Mouse (Mus musculus): ENCODE measurements around the gene Mr1. TPM values are rescaled to one million over a fixed set of nuclear protein-coding genes. Genes with fewer than 3 reads are reported as not detected.

Mr1 gene
- polyA plus RNA-seq, 2 experiments = 0.37 to 0.52 TPM

GRCm38 (mm10) chr1:155097354-155097753 lies 49.3 kb downstream of the Mr1 start:
- DNase-seq (ENCODE audit: low read depth in 3 of 3, low spot score in 3 of 3) (peak; percentile 82 to 87 (median 85)), ATAC-seq (ENCODE audit: insufficient read depth) (peak; percentile 47)
- Histone ChIP-seq H3K4me2 (ENCODE audit: low read depth) (peak overlapping the region; percentile 89), H3K4me3 (ENCODE audit: insufficient read depth in 1 of 2, low read depth in 2 of 2, low read length in 2 of 2) (peak overlapping the region; percentile 86 to 98), H3K9me3 (ENCODE audit: control insufficient read depth, low read length) (no peaks in the 10 kb centered on the region), H3K36me3 (replicated peaks; ENCODE audit: control insufficient read depth, insufficient read depth, low read depth) (no peaks in the 10 kb centered on the region; the same call in 1 of the 2 replicates), H3K27me3 (ENCODE audit: control insufficient read depth, insufficient read depth, low read length) (no peaks in the 10 kb centered on the region), H3K27ac (peak overlapping the region; percentile 96), H3K4me1 (replicated peaks; ENCODE audit: control insufficient read depth in 2 of 2, insufficient read depth in 2 of 2, low read length in 1 of 2) (peaks cover 17% of the 10 kb centered on the region in 2 experiments), H3K9ac (replicated peaks) (peak overlapping the region; percentile 95)
- TF ChIP-seq EP300 (IDR thresholded peaks at IDR 0.05; ENCODE audit: low read depth) (peak; percentile 75), CTCF (IDR thresholded peaks at IDR 0.05; ENCODE audit: low read depth) (no peak)
- WGBS (ENCODE audit: insufficient replicate concordance) = 4% methylated on average over 6 of the region's 6 CpGs

DNA sequence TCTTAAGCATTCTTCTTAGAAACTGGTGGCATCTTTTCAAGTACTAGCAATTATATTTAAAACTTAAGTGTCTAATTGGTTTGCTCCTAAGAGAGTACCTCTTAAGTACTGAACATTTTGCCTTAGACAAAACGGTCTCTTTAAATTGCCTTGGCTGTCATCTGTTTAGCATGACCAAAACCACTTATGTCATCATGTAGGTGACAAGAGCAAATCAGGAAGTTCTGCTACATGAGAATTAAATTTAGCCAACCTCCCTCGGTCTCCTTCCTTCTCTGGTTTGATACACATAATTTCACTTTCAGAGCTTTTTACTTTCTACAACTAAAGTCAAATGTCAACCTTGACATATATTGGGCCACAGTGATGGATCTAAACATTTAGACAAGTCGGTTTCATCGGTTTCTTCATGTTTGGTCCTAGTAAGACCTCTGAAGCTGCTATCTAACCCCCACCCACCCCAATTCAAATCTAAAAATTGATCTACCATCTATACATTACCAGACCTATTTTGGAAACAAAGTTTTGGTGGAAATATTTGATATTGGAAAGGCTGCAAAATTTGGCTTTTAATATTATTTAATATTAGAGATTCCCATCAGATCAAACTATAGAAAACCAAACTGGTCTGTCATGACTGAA lies 49.9 kb downstream of the Mr1 start:
- no peak for ATAC-seq (ENCODE audit: insufficient read depth)
- Histone ChIP-seq H3K9me3 (ENCODE audit: control insufficient read depth, low read length) (no peaks in the 10 kb centered on the region), H3K27me3 (ENCODE audit: control insufficient read depth, insufficient read depth, low read length) (no peaks in the 10 kb centered on the region), H3K4me3 (ENCODE audit: insufficient read depth in 1 of 2, low read depth in 2 of 2, low read length in 2 of 2) (peak overlapping the region; percentile 86 to 98), H3K36me3 (replicated peaks; ENCODE audit: control insufficient read depth, insufficient read depth, low read depth) (no peaks in the 10 kb centered on the region; the same call in 1 of the 2 replicates), H3K4me1 (replicated peaks; ENCODE audit: control insufficient read depth in 2 of 2, insufficient read depth in 2 of 2, low read length in 1 of 2) (peaks cover 17 to 20% of the 10 kb centered on the region in 2 experiments), H3K9ac (replicated peaks) (peak overlapping the region; percentile 95), H3K4me2 (ENCODE audit: low read depth) (peak overlapping the region; percentile 89), H3K27ac (peak overlapping the region; percentile 96)
- no peak for DNase-seq (ENCODE audit: low read depth in 3 of 3, low spot score in 3 of 3)
- 29% methylated on average over 4 of the region's 4 CpGs for WGBS (ENCODE audit: insufficient replicate concordance)
- TF ChIP-seq CTCF (IDR thresholded peaks at IDR 0.05; ENCODE audit: low read depth) = no peak
- TF ChIP-seq EP300 (IDR thresholded peaks at IDR 0.05; ENCODE audit: low read depth) = no peak

DNA sequence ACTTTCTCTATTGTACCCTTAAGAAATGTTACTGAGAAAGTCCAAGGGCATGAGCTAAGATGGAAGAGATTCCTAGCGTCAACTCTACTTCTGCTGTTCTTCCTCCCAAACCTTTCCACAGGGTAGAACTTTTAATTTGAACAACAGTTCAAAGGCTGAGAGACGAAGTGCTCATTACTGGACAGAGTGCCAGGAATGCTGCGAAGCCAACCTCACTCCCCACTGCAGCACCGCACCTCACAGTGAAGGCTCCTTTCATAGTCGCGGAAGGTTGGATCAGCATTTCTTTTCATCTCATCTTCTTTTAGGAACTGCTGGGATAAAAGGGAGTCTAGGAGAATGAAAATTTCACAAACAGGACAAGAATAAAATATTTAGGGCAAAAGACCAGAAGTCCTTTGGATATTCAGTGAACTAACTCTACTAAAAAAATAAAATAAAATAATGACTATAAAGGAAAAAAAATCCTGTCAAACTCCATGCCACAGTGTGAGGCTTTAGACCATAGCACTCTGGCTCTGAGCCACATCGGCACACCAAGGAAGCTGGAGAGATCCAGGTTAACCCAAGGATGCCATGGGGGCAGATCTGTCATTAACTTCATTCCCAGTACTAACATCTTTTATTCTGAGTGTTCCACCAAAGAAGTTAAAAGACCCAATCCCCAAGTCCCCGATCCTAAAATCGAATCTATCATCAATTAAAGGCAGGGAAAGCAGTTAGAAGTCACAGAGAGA lies 52.5 kb downstream of the Mr1 start:
- Histone ChIP-seq H3K4me1 (replicated peaks; ENCODE audit: control insufficient read depth in 2 of 2, insufficient read depth in 2 of 2, low read length in 1 of 2) (peaks cover 13 to 24% of the 10 kb centered on the region in 2 experiments), H3K27me3 (ENCODE audit: control insufficient read depth, insufficient read depth, low read length) (no peaks in the 10 kb centered on the region), H3K9ac (replicated peaks) (no peak overlapping the region), H3K27ac (no peak overlapping the region), H3K36me3 (replicated peaks; ENCODE audit: control insufficient read depth, insufficient read depth, low read depth) (no peaks in the 10 kb centered on the region; the same call in 1 of the 2 replicates), H3K4me2 (ENCODE audit: low read depth) (no peak overlapping the region), H3K9me3 (ENCODE audit: control insufficient read depth, low read length) (no peaks in the 10 kb centered on the region), H3K4me3 (ENCODE audit: insufficient read depth in 1 of 2, low read depth in 2 of 2, low read length in 2 of 2) (no peak overlapping the region)
- no peak for DNase-seq (ENCODE audit: low read depth in 3 of 3, low spot score in 3 of 3)
- 79% methylated on average over 9 of the region's 9 CpGs for WGBS (ENCODE audit: insufficient replicate concordance)
- ATAC-seq (ENCODE audit: insufficient read depth) = no peak
- TF ChIP-seq EP300 (IDR thresholded peaks at IDR 0.05; ENCODE audit: low read depth) (no peak), CTCF (IDR thresholded peaks at IDR 0.05; ENCODE audit: low read depth) (no peak)

GRCm38 (mm10) chr1:155093145-155093791 lies 53.3 kb downstream of the Mr1 start:
- TF ChIP-seq EP300 (IDR thresholded peaks at IDR 0.05; ENCODE audit: low read depth) (no peak), CTCF (IDR thresholded peaks at IDR 0.05; ENCODE audit: low read depth) (no peak)
- H3K27ac ChIP-seq = no peak overlapping the region
- H3K4me1 ChIP-seq (replicated peaks; ENCODE audit: control insufficient read depth in 2 of 2, insufficient read depth in 2 of 2, low read length in 1 of 2) = peaks cover 13 to 30% of the 10 kb centered on the region in 2 experiments
- no peaks in the 10 kb centered on the region for H3K9me3 ChIP-seq (ENCODE audit: control insufficient read depth, low read length)
- H3K36me3 ChIP-seq (replicated peaks; ENCODE audit: control insufficient read depth, insufficient read depth, low read depth) = no peaks in the 10 kb centered on the region; the same call in 1 of the 2 replicates
- ATAC-seq (ENCODE audit: insufficient read depth) = no peak
- 86% methylated on average over 4 of the region's 4 CpGs for WGBS (ENCODE audit: insufficient replicate concordance)
- H3K9ac ChIP-seq (replicated peaks) = no peak overlapping the region
- no peak overlapping the region for H3K4me3 ChIP-seq (ENCODE audit: insufficient read depth in 1 of 2, low read depth in 2 of 2, low read length in 2 of 2)
- no peaks in the 10 kb centered on the region for H3K27me3 ChIP-seq (ENCODE audit: control insufficient read depth, insufficient read depth, low read length)
- H3K4me2 ChIP-seq (ENCODE audit: low read depth) = no peak overlapping the region
- DNase-seq (ENCODE audit: low read depth in 3 of 3, low spot score in 3 of 3) = no peak
